Mouse (Mus musculus) forebrain, embryonic 16.5 days (tissue): Measurements from ENCODE around the gene Cct8l1. TPM values are rescaled to one million over a fixed set of nuclear protein-coding genes. Genes with fewer than 3 reads are reported as not detected.

ENCODE experiments used
- ATAC-seq: fragments of 200-750 bp; cut with Nextera tagmentation; 2 replicates; pipeline ENCODE4 v1.8.0; 2017; ENCODE audit warnings: mild to moderate bottlenecking, moderate library complexity
- H3K27ac ChIP-seq: fragments of 300-500 bp; sonication (generic); 2 replicates; pipeline ENCODE4 v1.5.1; 2014; ENCODE audit warnings: low read length, control low read depth
- H3K27me3 ChIP-seq: fragments of 300-500 bp; sonication (generic); replicated peaks from 2 replicates; pipeline ENCODE4 v1.6.1; 2014; ENCODE audit warnings: low read length; ENCODE audit not compliant: control insufficient read depth, insufficient read depth
- H3K36me3 ChIP-seq: fragments of 300-500 bp; sonication (generic); 2 replicates; pipeline ENCODE4 v1.6.1; 2014; ENCODE audit not compliant: control insufficient read depth, insufficient read depth
- H3K4me1 ChIP-seq: fragments of 300-500 bp; sonication (generic); replicated peaks from 2 replicates; pipeline ENCODE4 v1.6.1; 2014; ENCODE audit warnings: low read length; ENCODE audit not compliant: control insufficient read depth, insufficient read depth
- H3K4me2 ChIP-seq: fragments of 300-500 bp; sonication (generic); 2 replicates; pipeline ENCODE4 v1.6.1; 2014; ENCODE audit warnings: mild to moderate bottlenecking, low read length, control low read depth
- H3K4me3 ChIP-seq: fragments of 300-500 bp; sonication (generic); replicated peaks from 2 replicates; pipeline ENCODE4 v1.5.1; 2014; ENCODE audit warnings: mild to moderate bottlenecking, low read length, control low read depth
- H3K9ac ChIP-seq: fragments of 300-500 bp; sonication (generic); replicated peaks from 2 replicates; pipeline ENCODE4 v1.6.1; 2014; ENCODE audit warnings: low read depth, low read length, control low read depth
- H3K9me3 ChIP-seq: fragments of 300-500 bp; sonication (generic); 2 replicates; pipeline ENCODE4 v1.6.1; 2016; ENCODE audit warnings: low read length; ENCODE audit not compliant: control insufficient read depth
- WGBS: fragments of 180-500 bp; shearing (Covaris S2); extraction: QIAGEN DNeasy Blood & Tissue Kit; methylation state at CpG from one replicate; pipeline ENCODE4 v1.1.7; 2014; 5-methylcytosine and 5-hydroxymethylcytosine counted together
- polyA plus RNA-seq: library from polyadenylated mRNA; unstranded; fragments of >200 nt; fragmentation: Nextera tagmentation; extraction: Ambion mirVana; gene quantifications from 2 replicates; pipeline ENCODE4 v1.2.1, GENCODE M21; 2015

The Cct8l1 gene
- polyA plus RNA-seq, 1 experiment from 2014 or later = not detected

DNA sequence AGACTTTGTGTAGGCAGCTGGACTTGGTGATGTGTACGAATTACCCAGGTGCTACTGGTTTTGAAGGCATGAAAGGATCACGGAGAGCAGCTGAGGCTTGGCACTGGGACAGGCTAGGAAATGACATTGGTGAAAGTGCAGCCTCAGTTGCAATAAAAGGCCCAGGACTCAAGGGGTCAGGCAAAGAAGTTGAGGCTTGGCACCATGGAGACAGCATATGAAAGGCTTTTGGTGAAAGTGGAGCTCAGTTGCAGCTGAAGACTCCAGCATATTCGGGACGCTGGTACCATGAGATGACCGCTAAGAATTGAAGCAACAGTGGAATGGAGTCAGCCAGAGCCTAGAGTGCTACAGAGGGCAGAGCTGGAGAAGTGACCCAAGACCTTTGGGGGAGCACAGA lies 39.8 kb downstream of the Cct8l1 start:
- no peak for ATAC-seq
- no peak overlapping the region for H3K4me2 ChIP-seq
- H3K36me3 ChIP-seq = no peaks in the 10 kb centered on the region
- H3K4me3 ChIP-seq = no peak overlapping the region
- no peak overlapping the region for H3K9ac ChIP-seq
- WGBS = 92% methylated on average over 5 of the region's 5 CpGs
- H3K27me3 ChIP-seq = no peaks in the 10 kb centered on the region
- H3K4me1 ChIP-seq = no peaks in the 10 kb centered on the region
- H3K27ac ChIP-seq = no peak overlapping the region
- H3K9me3 ChIP-seq = no peaks in the 10 kb centered on the region

DNA sequence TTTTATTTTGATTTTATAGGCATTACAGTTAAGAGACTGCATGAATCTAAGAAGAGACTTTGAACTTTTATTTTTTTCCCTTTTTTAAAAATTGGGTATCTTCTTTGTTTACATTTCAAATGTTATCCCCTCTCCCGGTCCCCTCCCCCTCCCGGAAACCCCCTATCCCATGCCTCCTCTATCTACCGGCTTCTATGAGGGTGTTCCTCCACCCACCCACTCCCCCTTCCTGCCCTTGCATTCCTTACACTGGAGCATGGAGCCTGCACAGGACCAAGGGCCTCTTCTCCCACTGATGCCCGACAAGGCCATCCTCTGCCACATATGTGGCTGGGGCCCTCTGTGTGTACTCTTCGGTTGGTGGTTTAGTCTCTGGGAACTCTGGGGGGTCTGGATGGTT lies 40.5 kb downstream of the Cct8l1 start:
- Histone ChIP-seq H3K27ac (no peak overlapping the region), H3K36me3 (no peaks in the 10 kb centered on the region), H3K27me3 (no peaks in the 10 kb centered on the region), H3K9ac (no peak overlapping the region), H3K9me3 (no peaks in the 10 kb centered on the region), H3K4me2 (no peak overlapping the region), H3K4me3 (no peak overlapping the region), H3K4me1 (no peaks in the 10 kb centered on the region)
- ATAC-seq = no peak
- 91% methylated on average over 5 of the region's 5 CpGs for WGBS

Other genes starting within 250 kb of the Cct8l1 start
- gene Kmt2c, start 17.3 kb upstream of the Cct8l1 start, polyA plus RNA-seq = 26.5 and 28.1 TPM in 2 replicates
- 5.4 and 5.6 TPM in 2 replicates for gene Xrcc2, start 189.8 kb downstream of the Cct8l1 start, polyA plus RNA-seq
- gene Actr3b, start 243.9 kb downstream of the Cct8l1 start, polyA plus RNA-seq = 50.8 and 57.8 TPM in 2 replicates